Mouse (Mus musculus) olfactory bulb, adult 2 months (tissue): ENCODE measurements around the gene Usp15. TPM values are rescaled to one million over a fixed set of nuclear protein-coding genes. Genes with fewer than 3 reads are reported as not detected.

Experiments used
- H3K27ac ChIP-seq: fragments of 200-500 bp; 2 replicates; pipeline ENCODE4 v1.5.1; 2012; ENCODE audit warnings: low read depth, low read length; ENCODE audit not compliant: insufficient read depth
- H3K4me1 ChIP-seq: fragments of 200-500 bp; 2 replicates; pipeline ENCODE4 v1.6.1; 2012; ENCODE audit warnings: low read length; ENCODE audit not compliant: control insufficient read depth, insufficient read depth
- H3K4me3 ChIP-seq: fragments of 200-500 bp; 2 replicates; pipeline ENCODE4 v1.5.1; 2012; ENCODE audit warnings: mild to moderate bottlenecking, low read depth, low read length, moderate library complexity; ENCODE audit not compliant: insufficient read depth
- CTCF ChIP-seq: fragments of 200-500 bp; IDR thresholded peaks from 2 replicates; pipeline ENCODE4 v1.5.1; 2012; ENCODE audit warnings: low read depth, mild to moderate bottlenecking, low read length, moderate library complexity; ENCODE audit not compliant: insufficient read depth
- POLR2A ChIP-seq: fragments of 200-500 bp; IDR thresholded peaks from 2 replicates; pipeline ENCODE4 v1.6.1; 2012; ENCODE audit warnings: mild to moderate bottlenecking, low read depth, low read length, moderate library complexity; ENCODE audit not compliant: insufficient read depth
- WGBS: fragments of 180-500 bp; shearing (Covaris S2); methylation state at CpG from one replicate; pipeline ENCODE4 v1.1.7; 2018; 5-methylcytosine and 5-hydroxymethylcytosine counted together
- polyA plus RNA-seq: library from polyadenylated mRNA; stranded (reverse); fragments of >200 nt; gene quantifications from 2 replicates; pipeline ENCODE4 v1.2.4, GENCODE M21; 2012; ENCODE audit warnings: low replicate concordance; ENCODE audit not compliant: missing spikeins, insufficient read depth, insufficient read length

The Usp15 gene
- polyA plus RNA-seq, 1 experiment, result 173 TPM

DNA sequence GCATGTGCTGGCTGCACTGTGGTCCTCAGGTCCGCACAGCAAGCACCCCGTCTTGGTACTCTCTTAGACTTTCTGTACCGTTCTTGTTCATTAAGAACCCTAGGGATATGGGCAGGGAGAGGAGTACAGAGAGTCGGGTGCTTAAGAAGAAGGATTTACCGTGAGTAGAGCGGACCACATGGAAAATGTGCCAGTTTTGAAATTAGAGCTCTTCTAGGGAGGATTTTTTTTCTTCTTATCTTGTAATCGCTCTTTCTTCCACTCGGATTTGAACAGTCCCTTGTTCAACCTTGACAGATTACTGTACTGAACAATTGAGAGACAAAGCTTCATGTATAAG lies 3.5 kb upstream of the Usp15 start:
- no peaks in the 10 kb centered on the region for H3K4me1 ChIP-seq
- TF ChIP-seq CTCF, result no peak
- TF ChIP-seq POLR2A, result no peak
- H3K4me3 ChIP-seq, result no peak overlapping the region
- no peak overlapping the region for H3K27ac ChIP-seq
- WGBS, result 93% methylated on average over 8 of the region's 8 CpGs

DNA sequence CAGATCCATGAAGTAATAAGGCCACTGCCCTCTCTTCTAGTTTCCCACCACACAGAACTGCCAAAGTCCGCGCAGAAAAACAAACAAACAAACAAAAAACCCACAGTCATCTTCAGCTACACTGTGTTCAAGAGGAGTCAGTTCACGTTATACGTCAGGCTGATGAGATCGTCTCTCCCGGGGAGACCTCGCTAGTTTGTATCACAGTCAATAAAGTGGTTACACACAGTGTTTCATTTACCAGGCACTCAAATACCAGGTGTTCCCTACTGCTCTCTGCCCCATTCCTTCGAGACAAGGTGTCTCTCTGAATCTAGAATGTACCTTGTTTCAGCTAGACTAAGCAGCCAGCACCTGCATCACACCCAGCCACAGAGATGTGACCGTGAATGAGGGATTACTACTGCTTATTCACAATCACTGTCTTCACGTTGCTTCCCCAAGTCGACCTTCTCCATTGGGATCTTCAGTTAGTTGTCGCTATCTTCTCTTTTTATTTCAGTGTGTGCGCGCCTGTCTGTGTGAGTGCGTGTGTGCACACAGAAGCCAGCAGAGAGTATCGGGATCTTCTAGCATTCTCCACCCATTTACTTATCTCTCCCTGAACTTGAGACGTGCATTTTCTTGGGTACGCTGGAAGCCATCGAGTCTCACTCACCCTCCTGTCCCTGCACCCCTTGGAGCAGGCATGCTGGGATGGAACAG lies 3.0 kb upstream of the Usp15 start:
- no peak for TF ChIP-seq POLR2A
- no peak overlapping the region for H3K27ac ChIP-seq
- H3K4me3 ChIP-seq, result no peak overlapping the region
- whole genome bisulfite sequencing, result 89% methylated on average over 19 of the region's 19 CpGs
- no peaks in the 10 kb centered on the region for H3K4me1 ChIP-seq

DNA sequence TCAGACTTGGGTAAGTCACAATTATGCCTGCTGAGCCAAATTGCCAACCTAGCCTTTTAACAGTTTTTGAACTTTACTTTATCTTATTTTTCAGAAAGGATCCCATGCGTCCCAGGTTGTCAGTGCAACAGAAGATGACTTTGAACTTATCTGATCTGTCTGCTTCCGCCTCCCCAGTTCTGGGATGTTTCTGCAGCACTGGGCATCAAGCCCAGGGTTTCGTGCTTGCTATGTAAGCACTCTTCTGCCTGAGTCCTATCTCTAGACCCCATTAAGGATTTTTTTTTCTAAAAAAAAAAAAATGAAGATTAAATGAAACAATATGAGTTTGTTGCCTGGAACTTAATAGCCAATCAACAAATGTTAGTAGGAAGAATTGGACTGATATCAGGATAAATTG lies 2.3 kb upstream of the Usp15 start:
- no peak overlapping the region for H3K27ac ChIP-seq
- no peaks in the 10 kb centered on the region for H3K4me1 ChIP-seq
- WGBS, result 95% methylated on average over 3 of the region's 3 CpGs
- TF ChIP-seq CTCF (no peak), POLR2A (no peak)
- H3K4me3 ChIP-seq, result no peak overlapping the region

DNA sequence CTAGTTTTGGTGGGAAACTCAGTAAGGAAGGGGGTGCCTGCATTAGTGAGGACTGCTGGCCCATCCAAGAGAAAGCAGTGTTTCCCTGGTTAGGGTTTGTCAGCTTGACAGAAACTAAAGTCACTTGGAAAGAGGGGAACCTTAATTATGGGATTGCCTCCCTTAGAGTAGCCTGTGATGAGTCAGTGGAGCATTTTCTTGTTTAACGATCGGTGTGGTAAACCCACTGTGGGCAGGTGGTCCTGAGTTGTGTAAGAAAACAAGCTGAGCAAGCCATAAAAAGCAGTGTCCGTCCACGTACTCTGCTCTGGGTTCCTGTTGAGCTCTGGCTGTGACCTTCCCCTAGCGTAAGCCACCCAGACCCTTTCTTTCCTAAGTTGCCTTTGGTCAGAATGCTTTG lies 1.4 kb upstream of the Usp15 start:
- no peak for TF ChIP-seq POLR2A
- TF ChIP-seq CTCF, result no peak
- no peaks in the 10 kb centered on the region for H3K4me1 ChIP-seq
- H3K4me3 ChIP-seq, result no peak overlapping the region
- H3K27ac ChIP-seq, result no peak overlapping the region
- 57% methylated on average over 5 of the region's 5 CpGs for WGBS

DNA sequence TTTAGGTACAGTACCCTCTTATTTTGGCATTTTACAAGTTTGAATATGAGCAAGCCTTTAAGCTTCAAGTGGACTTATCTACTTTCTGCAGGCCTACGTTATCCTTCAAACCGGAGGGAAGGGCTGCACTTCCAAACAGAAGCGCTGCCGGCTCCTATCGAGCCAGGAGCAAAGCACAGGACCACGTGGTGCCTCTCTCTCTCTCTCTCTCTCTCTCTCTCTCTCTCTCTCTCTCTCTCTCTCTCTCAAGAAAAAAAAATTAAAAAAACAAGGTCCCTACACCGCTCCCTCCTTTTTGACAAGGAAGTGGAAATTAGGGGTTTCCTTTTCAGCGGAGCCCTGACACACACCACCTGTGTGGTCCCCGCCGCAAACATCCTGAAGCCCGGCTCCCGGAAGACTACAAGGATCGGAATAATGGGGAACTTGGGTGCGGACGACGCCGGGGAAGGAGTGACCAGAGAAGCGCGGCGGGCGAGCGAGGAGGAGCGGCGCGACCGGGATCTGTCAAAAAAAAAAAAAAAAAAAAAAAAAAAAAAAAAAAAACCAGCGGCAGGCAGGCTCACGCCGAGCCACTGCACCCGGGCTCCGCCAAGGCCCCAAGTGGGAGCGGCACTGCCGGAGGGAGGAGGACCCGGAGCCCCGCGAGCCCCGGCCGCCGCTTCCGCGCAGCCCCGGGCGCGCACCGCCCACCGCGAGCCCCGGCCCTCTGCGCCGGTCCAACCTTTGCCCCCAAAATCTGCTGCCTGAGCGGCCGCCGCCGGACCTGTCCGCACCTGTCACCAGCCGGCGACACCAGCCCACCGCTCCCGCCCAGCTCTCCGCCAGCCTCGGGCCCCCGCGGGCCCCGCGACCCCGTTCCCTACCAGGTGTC lies 597 bp downstream of the Usp15 start:
- Histone ChIP-seq H3K27ac (peak overlapping the region; percentile 79), H3K4me1 (peaks cover under 1% of the 10 kb centered on the region), H3K4me3 (peak overlapping the region; percentile 97)
- TF ChIP-seq POLR2A, result no peak
- TF ChIP-seq CTCF, result peak; percentile 11; the same call in 1 of the 2 replicates
- WGBS, result 1% methylated on average over 60 of the region's 66 CpGs

DNA sequence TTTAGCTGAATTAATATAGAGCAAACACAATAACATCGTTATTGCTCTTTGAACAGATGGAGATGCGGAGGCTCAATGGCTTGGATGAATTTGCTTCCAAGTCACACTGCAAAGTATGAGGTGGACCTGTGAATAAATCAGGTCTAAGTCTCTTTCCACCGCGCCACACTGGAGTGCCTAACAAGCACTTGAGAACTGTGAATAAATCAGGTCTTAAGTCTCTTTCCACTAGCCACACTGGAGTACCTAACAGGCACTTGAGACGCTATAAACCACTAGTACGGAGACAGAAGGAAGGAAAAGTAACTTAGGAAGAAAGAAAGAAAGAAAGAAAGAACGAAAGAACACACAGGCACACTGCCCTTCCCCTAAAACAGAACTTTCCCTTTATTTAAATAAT lies 1.3 kb downstream of the Usp15 start:
- no peak overlapping the region for H3K4me3 ChIP-seq
- WGBS, result 12% methylated on average over 7 of the region's 7 CpGs
- TF ChIP-seq POLR2A, result no peak
- TF ChIP-seq CTCF, result no peak
- H3K4me1 ChIP-seq, result peaks cover 2% of the 10 kb centered on the region
- no peak overlapping the region for H3K27ac ChIP-seq

DNA sequence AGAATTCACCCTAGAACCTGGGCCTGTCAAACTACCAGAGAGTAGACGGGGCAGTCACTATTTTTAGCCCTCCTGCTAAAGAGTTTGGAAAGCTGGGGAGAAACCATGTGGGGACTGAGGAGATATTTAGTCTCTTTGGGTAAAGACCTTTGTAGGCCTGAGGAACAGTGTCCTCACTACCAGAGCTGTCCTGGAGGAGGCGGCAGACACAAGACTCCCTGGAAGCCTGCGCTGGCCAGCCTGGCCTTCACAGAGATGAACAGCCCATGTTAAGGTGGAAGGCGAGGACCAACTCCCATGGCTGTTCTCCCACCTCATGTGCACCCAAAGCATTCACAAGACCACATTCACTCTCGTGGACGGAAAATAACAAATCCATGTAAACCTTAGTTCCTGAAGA lies 5.8 kb downstream of the Usp15 start:
- Histone ChIP-seq H3K4me3 (no peak overlapping the region), H3K27ac (no peak overlapping the region), H3K4me1 (peaks cover 9% of the 10 kb centered on the region)
- 75% methylated on average over 6 of the region's 6 CpGs for WGBS
- TF ChIP-seq CTCF (no peak), POLR2A (no peak)

DNA sequence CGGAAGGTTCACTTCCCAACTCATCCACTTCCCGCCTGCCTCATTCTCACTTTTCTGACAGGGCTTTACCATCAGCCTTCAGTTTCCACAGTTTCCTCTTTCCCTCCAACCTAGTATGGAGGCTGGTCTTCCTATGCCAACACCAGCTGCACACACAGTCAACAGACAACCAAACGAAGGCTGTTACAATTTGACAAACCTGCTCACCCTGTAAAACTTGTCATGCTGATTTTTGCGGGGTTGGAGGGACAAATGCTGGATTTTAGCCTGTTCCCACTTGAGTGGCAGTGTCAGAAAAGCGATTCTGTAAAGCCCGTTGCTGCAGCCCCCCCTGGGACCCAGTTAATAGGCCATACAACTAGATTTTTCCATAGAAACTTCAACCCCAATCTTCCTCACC lies 9.5 kb downstream of the Usp15 start:
- Histone ChIP-seq H3K4me1 (peaks cover 13% of the 10 kb centered on the region), H3K4me3 (no peak overlapping the region), H3K27ac (no peak overlapping the region)
- TF ChIP-seq CTCF (no peak), POLR2A (no peak)
- 76% methylated on average over 6 of the region's 6 CpGs for WGBS

DNA sequence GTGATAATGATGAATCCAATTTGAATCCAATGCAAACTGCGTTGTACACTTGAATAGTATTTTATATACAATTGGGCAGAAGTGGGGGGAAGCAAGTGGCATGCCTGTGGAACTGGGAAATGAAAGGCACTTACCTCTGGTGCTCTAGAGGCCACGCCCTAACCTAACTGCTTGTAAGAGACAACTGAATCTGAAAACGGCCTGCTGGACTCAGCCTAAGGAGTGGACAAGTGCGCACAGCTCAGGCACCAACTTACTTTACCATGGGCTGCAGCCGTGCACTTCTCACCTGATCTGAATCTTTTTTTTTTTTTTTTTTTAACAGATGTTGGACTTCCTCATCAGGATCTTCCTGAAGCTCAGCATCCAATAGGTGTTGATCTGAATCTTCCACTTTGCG lies 10.9 kb downstream of the Usp15 start:
- Histone ChIP-seq H3K4me3 (no peak overlapping the region), H3K27ac (no peak overlapping the region)

More for the DNA sequence above, 10.9 kb downstream of the Usp15 start:
- H3K4me1 ChIP-seq, result peaks cover 11% of the 10 kb centered on the region
- 92% methylated on average over 6 of the region's 6 CpGs for WGBS
- TF ChIP-seq CTCF, result no peak
- TF ChIP-seq POLR2A, result no peak
